Mouse (Mus musculus): ENCODE measurements around the gene Alyref2. TPM values are rescaled to one million over a fixed set of nuclear protein-coding genes. Genes with fewer than 3 reads are reported as not detected.

Gene Alyref2
- polyA plus RNA-seq, 1 experiment from 2014 or later = 14.9 TPM

DNA sequence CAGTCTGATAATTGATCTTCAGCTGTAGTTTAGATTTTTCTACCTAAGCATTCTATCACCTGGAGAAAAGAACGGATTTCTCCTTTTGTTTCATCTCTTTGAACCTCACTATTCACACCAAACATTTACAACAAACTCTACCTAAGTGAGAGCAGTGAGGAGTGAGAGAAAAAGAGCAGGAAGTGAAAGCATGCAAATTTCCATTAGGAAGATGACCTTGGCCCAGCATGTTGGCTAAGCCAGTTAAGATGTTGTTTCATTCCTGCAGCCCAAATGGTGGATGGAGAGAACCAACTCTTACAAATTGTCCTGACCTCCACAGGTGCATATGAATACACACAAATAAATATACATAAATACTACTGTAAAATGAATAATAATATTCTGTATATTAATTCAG, 37.4 kb downstream of the Alyref2 start:
- H3K36me3 ChIP-seq = no peaks in the 10 kb centered on the region
- H3K4me2 ChIP-seq = no peak overlapping the region
- H3K9ac ChIP-seq = no peak overlapping the region
- no peaks in the 10 kb centered on the region for H3K4me1 ChIP-seq
- peaks cover 7% of the 10 kb centered on the region; the same call in 1 of the 2 replicates for H3K9me3 ChIP-seq
- H3K4me3 ChIP-seq = no peak overlapping the region
- ATAC-seq (ENCODE audit: insufficient number of reproducible peaks, insufficient read depth, low FRiP score, low TSS enrichment, low read depth) = no peak
- no peak overlapping the region for H3K27ac ChIP-seq
- 82% methylated on average over 1 of the region's 1 CpGs for WGBS
- no peaks in the 10 kb centered on the region for H3K27me3 ChIP-seq

DNA sequence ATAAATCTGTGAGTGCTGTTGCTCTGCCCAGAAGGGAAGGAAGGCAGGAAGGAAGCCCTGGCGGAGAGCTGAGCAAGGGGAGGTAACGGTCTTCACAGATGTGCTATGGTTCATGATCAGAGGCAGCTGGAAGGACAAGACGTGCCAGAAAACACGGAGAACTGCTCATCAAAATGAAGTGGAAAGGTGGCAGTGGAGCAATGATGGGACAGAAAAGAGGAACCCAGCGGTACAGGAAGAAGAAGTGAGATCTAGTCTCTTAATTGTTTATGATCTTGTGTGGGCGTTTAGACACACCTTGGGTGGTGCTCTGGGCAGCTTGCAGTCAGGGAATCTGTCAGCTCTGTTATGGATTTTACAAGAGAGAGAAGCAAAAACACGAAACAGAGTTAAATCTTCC, 48.0 kb downstream of the Alyref2 start:
- 81% methylated on average over 7 of the region's 7 CpGs for whole genome bisulfite sequencing
- ATAC-seq (ENCODE audit: insufficient number of reproducible peaks, insufficient read depth, low FRiP score, low TSS enrichment, low read depth) = no peak
- H3K9me3 ChIP-seq = 0 out of 2 replicates have a peak, but pooled peaks cover 4% of the 10 kb centered on the region
- H3K27ac ChIP-seq = no peak overlapping the region
- no peaks in the 10 kb centered on the region for H3K27me3 ChIP-seq
- no peaks in the 10 kb centered on the region for H3K4me1 ChIP-seq
- no peak overlapping the region for H3K4me3 ChIP-seq
- H3K9ac ChIP-seq = no peak overlapping the region
- H3K36me3 ChIP-seq = no peaks in the 10 kb centered on the region
- H3K4me2 ChIP-seq = no peak overlapping the region

- Histone ChIP-seq H3K4me2 (no peak overlapping the region), H3K27ac (no peak overlapping the region), H3K27me3 (no peaks in the 10 kb centered on the region), H3K4me3 (no peak overlapping the region), H3K36me3 (no peaks in the 10 kb centered on the region), H3K9me3 (0 out of 2 replicates have a peak, but pooled peaks cover 4% of the 10 kb centered on the region), H3K4me1 (no peaks in the 10 kb centered on the region), H3K9ac (no peak overlapping the region)
- no peak for ATAC-seq (ENCODE audit: insufficient number of reproducible peaks, insufficient read depth, low FRiP score, low TSS enrichment, low read depth)
- 79% methylated on average over 2 of the region's 2 CpGs for WGBS
Observed at GRCm38 (mm10) chr1:171552230-171552629, 49.0 kb downstream of the Alyref2 start.

DNA sequence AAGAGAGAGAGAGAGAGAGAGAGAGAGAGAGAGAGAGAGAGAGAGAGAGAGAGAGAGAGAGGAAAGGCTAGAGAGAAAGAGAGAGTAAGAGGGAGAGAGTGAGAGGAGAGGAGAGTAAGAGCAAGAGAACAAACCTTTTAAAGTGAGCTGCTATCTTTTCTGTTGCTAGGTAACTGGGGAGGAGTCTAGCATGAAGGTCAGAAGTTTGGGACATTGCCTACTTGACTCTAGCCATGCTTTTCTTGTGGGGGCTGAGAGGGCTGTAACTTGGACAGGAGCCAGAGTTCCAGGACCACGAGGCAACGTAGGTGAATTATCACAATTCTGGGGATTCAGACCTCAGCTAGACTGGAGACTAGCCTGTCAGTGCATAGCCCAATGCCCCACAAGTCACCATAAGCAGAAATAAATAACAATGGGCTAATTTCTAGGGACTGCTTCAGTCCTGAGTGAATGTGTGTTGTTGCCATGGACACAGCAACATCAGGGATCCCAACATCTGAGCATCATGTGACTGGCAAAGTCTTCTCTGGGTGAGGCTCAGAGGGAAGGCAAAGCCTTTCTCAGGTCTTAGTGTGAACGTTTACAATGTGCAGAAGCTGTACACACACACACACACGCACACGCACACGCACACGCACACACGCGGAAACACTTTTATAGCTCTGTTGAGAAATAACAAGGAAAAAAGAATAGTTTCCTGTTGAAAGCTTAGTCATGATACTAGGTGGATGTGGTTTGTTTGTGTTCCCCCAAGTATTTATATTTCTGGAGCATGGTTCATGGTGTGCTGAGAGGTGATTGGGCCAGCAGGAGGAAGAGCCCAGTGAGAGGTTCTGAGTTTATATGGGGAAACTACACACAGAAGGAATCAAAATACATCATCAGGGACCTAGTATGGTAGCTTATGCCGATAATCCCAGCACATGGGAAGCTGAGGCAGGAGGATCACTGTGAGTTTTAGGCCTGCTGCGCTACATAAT, 50.4 kb downstream of the Alyref2 start:
- no peak for ATAC-seq (ENCODE audit: insufficient number of reproducible peaks, insufficient read depth, low FRiP score, low TSS enrichment, low read depth)
- H3K9ac ChIP-seq = no peak overlapping the region
- H3K4me2 ChIP-seq = no peak overlapping the region
- H3K27ac ChIP-seq = no peak overlapping the region
- H3K4me1 ChIP-seq = no peaks in the 10 kb centered on the region
- 82% methylated on average over 11 of the region's 11 CpGs for WGBS
- H3K9me3 ChIP-seq = 0 out of 2 replicates have a peak, but pooled peaks cover 4% of the 10 kb centered on the region
- no peak overlapping the region for H3K4me3 ChIP-seq
- no peaks in the 10 kb centered on the region for H3K36me3 ChIP-seq
- no peaks in the 10 kb centered on the region for H3K27me3 ChIP-seq

Other genes starting within 250 kb of the Alyref2 start
- gene B4galt3, start 233.2 kb upstream of the Alyref2 start, polyA plus RNA-seq (2015; fragmentation: Nextera tagmentation; extraction: Ambion mirVana) = 82.1 and 84.2 TPM in 2 replicates
- gene Ppox, start 222.3 kb upstream of the Alyref2 start, polyA plus RNA-seq (2015; fragmentation: Nextera tagmentation; extraction: Ambion mirVana) = 60.5 and 64.9 TPM in 2 replicates
- gene Usp21, start 215.5 kb upstream of the Alyref2 start, polyA plus RNA-seq (2015; fragmentation: Nextera tagmentation; extraction: Ambion mirVana) = 116 and 127 TPM in 2 replicates
- gene Ufc1, start 208.5 kb upstream of the Alyref2 start, polyA plus RNA-seq (2015; fragmentation: Nextera tagmentation; extraction: Ambion mirVana) = 109 and 118 TPM in 2 replicates
- gene Dedd, start 174.3 kb upstream of the Alyref2 start, polyA plus RNA-seq (2015; fragmentation: Nextera tagmentation; extraction: Ambion mirVana) = 58.4 and 59.6 TPM in 2 replicates
- 43.4 and 44.9 TPM in 2 replicates for gene Nit1, start 157.8 kb upstream of the Alyref2 start, polyA plus RNA-seq (2015; fragmentation: Nextera tagmentation; extraction: Ambion mirVana)
- 119 and 125 TPM in 2 replicates for gene Pfdn2, start 157.8 kb upstream of the Alyref2 start, polyA plus RNA-seq (2015; fragmentation: Nextera tagmentation; extraction: Ambion mirVana)
- 1.2 and 1.9 TPM in 2 replicates for gene Klhdc9, start 142.7 kb upstream of the Alyref2 start, polyA plus RNA-seq (2015; fragmentation: Nextera tagmentation; extraction: Ambion mirVana)
- gene Nectin4, start 133.4 kb upstream of the Alyref2 start, polyA plus RNA-seq (2015; fragmentation: Nextera tagmentation; extraction: Ambion mirVana) = 19.0 and 21.6 TPM in 2 replicates
- 1.1 and 1.3 TPM in 2 replicates for gene Arhgap30, start 114.5 kb upstream of the Alyref2 start, polyA plus RNA-seq (2015; fragmentation: Nextera tagmentation; extraction: Ambion mirVana)
- gene Usf1, start 92.2 kb upstream of the Alyref2 start, polyA plus RNA-seq (2015; fragmentation: Nextera tagmentation; extraction: Ambion mirVana) = 95.6 and 108 TPM in 2 replicates
- gene Tstd1, start 84.6 kb upstream of the Alyref2 start, polyA plus RNA-seq (2015; fragmentation: Nextera tagmentation; extraction: Ambion mirVana) = 8.1 and 8.5 TPM in 2 replicates
- 39.2 TPM in 2 replicates for gene F11r, start 65.9 kb upstream of the Alyref2 start, polyA plus RNA-seq (2015; fragmentation: Nextera tagmentation; extraction: Ambion mirVana)
- 0.23 TPM in 1 of 2 replicates, not detected in the other for gene Itln1, start 31.8 kb downstream of the Alyref2 start, polyA plus RNA-seq (2015; fragmentation: Nextera tagmentation; extraction: Ambion mirVana)
- 0.17 TPM in 1 of 2 replicates, not detected in the other for gene Cd244a, start 55.7 kb downstream of the Alyref2 start, polyA plus RNA-seq (2015; fragmentation: Nextera tagmentation; extraction: Ambion mirVana)
- 0.45 and 0.52 TPM in 2 replicates for gene Ly9, start 103.9 kb downstream of the Alyref2 start, polyA plus RNA-seq (2015; fragmentation: Nextera tagmentation; extraction: Ambion mirVana)
- gene Slamf7, start 149.6 kb downstream of the Alyref2 start, polyA plus RNA-seq (2015; fragmentation: Nextera tagmentation; extraction: Ambion mirVana) = not detected in 2 replicates
- 1.7 and 1.9 TPM in 2 replicates for gene Cd48, start 178.5 kb downstream of the Alyref2 start, polyA plus RNA-seq (2015; fragmentation: Nextera tagmentation; extraction: Ambion mirVana)

Measured in embryonic facial prominence, embryonic 13.5 days (tissue).